Mouse (Mus musculus) heart, adult 2 months (tissue): ENCODE data around the gene Agr3. TPM values are rescaled to one million over a fixed set of nuclear protein-coding genes. Genes with fewer than 3 reads are reported as not detected.
A peak's percentile ranks its signal among the peaks of the same experiment; 100 is the strongest.

Experiments
- DNase-seq, 2 experiments: peaks; one replicate each; pipeline ENCODE4 v3.0.0; 2021
- H3K27ac ChIP-seq: fragments of 200-600 bp; 2 replicates; pipeline ENCODE4 v1.8.1; 2022
- H3K27me3 ChIP-seq: fragments of 200-500 bp; 2 replicates; pipeline ENCODE4 v1.6.1; 2012; ENCODE audit warnings: mild to moderate bottlenecking, low read length, inconsistent platforms, mixed read lengths; ENCODE audit not compliant: control insufficient read depth, insufficient read depth
- H3K36me3 ChIP-seq: fragments of 200-500 bp; 2 replicates; pipeline ENCODE4 v1.6.1; 2012; ENCODE audit warnings: low read length, inconsistent platforms; ENCODE audit not compliant: control insufficient read depth, insufficient read depth
- H3K4me1 ChIP-seq: fragments of 200-500 bp; 2 replicates; pipeline ENCODE4 v1.6.1; 2011; ENCODE audit warnings: low read length; ENCODE audit not compliant: control insufficient read depth, insufficient read depth
- H3K4me3 ChIP-seq: fragments of 200-600 bp; 2 replicates; pipeline ENCODE4 v1.8.1; 2022
- H3K79me2 ChIP-seq: fragments of 200-500 bp; replicated peaks from 2 replicates; pipeline ENCODE4 v1.6.1; 2012; ENCODE audit warnings: mild to moderate bottlenecking, inconsistent platforms, low read length, moderate library complexity, mixed read lengths; ENCODE audit not compliant: control insufficient read depth, insufficient read depth
- H3K9ac ChIP-seq: fragments of 200-500 bp; 2 replicates; pipeline ENCODE4 v1.6.1; 2012; ENCODE audit warnings: low read depth, mild to moderate bottlenecking, control low read depth, inconsistent platforms, low read length, mixed read lengths
- CTCF ChIP-seq: fragments of 200-600 bp; IDR thresholded peaks from 2 replicates; pipeline ENCODE4 v1.8.1; 2022; ENCODE audit warnings: antibody characterized with exemption, mild to moderate bottlenecking, moderate library complexity
- EP300 ChIP-seq: fragments of 200-500 bp; IDR thresholded peaks from 2 replicates; pipeline ENCODE4 v1.6.1; 2011; ENCODE audit warnings: low read depth, low read length, control low read depth; ENCODE audit not compliant: insufficient read depth
- POLR2A ChIP-seq: fragments of 200-500 bp; IDR thresholded peaks from 2 replicates; pipeline ENCODE4 v1.6.1; 2011; ENCODE audit warnings: mild to moderate bottlenecking, low read depth, low read length, control low read depth; ENCODE audit not compliant: insufficient read depth
- WGBS: fragments of 180-500 bp; shearing (Covaris S2); methylation state at CpG from one replicate; pipeline ENCODE4 v1.1.7; 2018; 5-methylcytosine and 5-hydroxymethylcytosine counted together
- intact Hi-C: fragments of 180-260 bp; cut with DNase I; formaldehyde crosslinking; loops from one replicate; pipeline ENCODE4 v1.15.1; 2025
- polyA plus RNA-seq: library from polyadenylated mRNA; depleted of rRNA; stranded (reverse); fragments of >200 nt; gene quantifications from 2 replicates; pipeline ENCODE4 v1.2.3, GENCODE M21; 2012
- total RNA-seq, 2 experiments: library from RNA; stranded (reverse); gene quantifications; 2 replicates each; pipeline ENCODE4 v1.2.3; 2021

The Agr3 gene
- total and polyA plus RNA-seq, 3 experiments = 0.37 TPM; not detected in 2

GRCm38 (mm10) chr12:35927804-35928203 lies 2.4 kb downstream of the Agr3 start:
- no peaks in the 10 kb centered on the region for H3K79me2 ChIP-seq
- DNase-seq = no peak
- intact Hi-C loops = no loop called here
- H3K27ac ChIP-seq = no peak overlapping the region
- H3K36me3 ChIP-seq = no peaks in the 10 kb centered on the region
- 30% methylated on average over 2 of the region's 2 CpGs for WGBS
- no peaks in the 10 kb centered on the region for H3K4me1 ChIP-seq
- no peak overlapping the region for H3K9ac ChIP-seq
- H3K4me3 ChIP-seq = no peak overlapping the region
- H3K27me3 ChIP-seq = no peaks in the 10 kb centered on the region
- no peak for TF ChIP-seq EP300

- TF ChIP-seq EP300 (no peak), POLR2A (no peak), CTCF (no peak)
These were observed 7.4 kb downstream of the Agr3 start for GRCm38 (mm10) chr12:35932816-35933215.

GRCm38 (mm10) chr12:35951757-35952156 lies 26.3 kb downstream of the Agr3 start:
- no peak overlapping the region for H3K4me3 ChIP-seq
- H3K27ac ChIP-seq = no peak overlapping the region
- TF ChIP-seq EP300 = no peak
- no peak for TF ChIP-seq CTCF
- no peak for TF ChIP-seq POLR2A
- H3K79me2 ChIP-seq = no peaks in the 10 kb centered on the region
- WGBS = 71% methylated on average over 1 of the region's 1 CpGs
- H3K4me1 ChIP-seq = no peaks in the 10 kb centered on the region
- no peaks in the 10 kb centered on the region for H3K36me3 ChIP-seq
- DNase-seq = no peak
- H3K9ac ChIP-seq = no peak overlapping the region
- intact Hi-C loops = no loop called here
- no peaks in the 10 kb centered on the region for H3K27me3 ChIP-seq

More at GRCm38 (mm10) chr12:35932816-35933215, 7.4 kb downstream of the Agr3 start:
- no peaks in the 10 kb centered on the region for H3K79me2 ChIP-seq
- no peak overlapping the region for H3K27ac ChIP-seq
- DNase-seq = no peak
- H3K4me3 ChIP-seq = no peak overlapping the region
- intact Hi-C loops = no loop called here
- H3K4me1 ChIP-seq = no peaks in the 10 kb centered on the region
- H3K27me3 ChIP-seq = no peaks in the 10 kb centered on the region
- no peaks in the 10 kb centered on the region for H3K36me3 ChIP-seq
- H3K9ac ChIP-seq = no peak overlapping the region

- H3K4me3 ChIP-seq = no peak overlapping the region
- TF ChIP-seq POLR2A (no peak), CTCF (peak; percentile 53), EP300 (no peak)
These were observed 31.8 kb downstream of the Agr3 start for GRCm38 (mm10) chr12:35957235-35957634.

GRCm38 (mm10) chr12:35966098-35966767 lies 40.8 kb downstream of the Agr3 start:
- H3K36me3 ChIP-seq = no peaks in the 10 kb centered on the region
- no peaks in the 10 kb centered on the region for H3K27me3 ChIP-seq
- H3K4me3 ChIP-seq = no peak overlapping the region
- no peaks in the 10 kb centered on the region for H3K4me1 ChIP-seq
- TF ChIP-seq EP300 (no peak), CTCF (no peak), POLR2A (no peak)
- DNase-seq = no peak
- no peaks in the 10 kb centered on the region for H3K79me2 ChIP-seq
- H3K9ac ChIP-seq = no peak overlapping the region
- intact Hi-C loops = no loop called here
- 42% methylated on average over 7 of the region's 7 CpGs for whole genome bisulfite sequencing
- H3K27ac ChIP-seq = no peak overlapping the region

More at GRCm38 (mm10) chr12:35957235-35957634, 31.8 kb downstream of the Agr3 start:
- no peaks in the 10 kb centered on the region for H3K4me1 ChIP-seq
- no peaks in the 10 kb centered on the region for H3K36me3 ChIP-seq
- no peak overlapping the region for H3K27ac ChIP-seq
- 70% methylated on average over 2 of the region's 2 CpGs for WGBS
- no peaks in the 10 kb centered on the region for H3K79me2 ChIP-seq
- H3K27me3 ChIP-seq = no peaks in the 10 kb centered on the region
- DNase-seq = no peak
- H3K9ac ChIP-seq = no peak overlapping the region
- intact Hi-C loops = no loop called here

GRCm38 (mm10) chr12:35966768-35967141 lies 41.3 kb downstream of the Agr3 start:
- Histone ChIP-seq H3K4me1 (no peaks in the 10 kb centered on the region), H3K4me3 (no peak overlapping the region), H3K27ac (no peak overlapping the region), H3K27me3 (no peaks in the 10 kb centered on the region), H3K79me2 (no peaks in the 10 kb centered on the region), H3K9ac (no peak overlapping the region), H3K36me3 (no peaks in the 10 kb centered on the region)
- intact Hi-C loops = no loop called here
- DNase-seq = no peak
- TF ChIP-seq EP300 (no peak), POLR2A (no peak), CTCF (no peak)
- WGBS = 72% methylated on average over 7 of the region's 7 CpGs
